Mouse (Mus musculus): Measurements from ENCODE around the gene Hist3h2a. TPM values are rescaled to one million over a fixed set of nuclear protein-coding genes. Genes with fewer than 3 reads are reported as not detected.
A peak's percentile ranks its signal among the peaks of the same experiment; 100 is the strongest.

The Hist3h2a gene
- polyA plus RNA-seq, 1 experiment from 2014 or later, result 94.9 TPM

- DNase-seq (ENCODE audit: low spot score), result no peak
- H3K9ac ChIP-seq, result no peak overlapping the region
- WGBS, result 87% methylated on average over 2 of the region's 3 CpGs
These were observed 27.8 kb upstream of the Hist3h2a start for GRCm38 (mm10) chr11:58926651-58927050.

DNA sequence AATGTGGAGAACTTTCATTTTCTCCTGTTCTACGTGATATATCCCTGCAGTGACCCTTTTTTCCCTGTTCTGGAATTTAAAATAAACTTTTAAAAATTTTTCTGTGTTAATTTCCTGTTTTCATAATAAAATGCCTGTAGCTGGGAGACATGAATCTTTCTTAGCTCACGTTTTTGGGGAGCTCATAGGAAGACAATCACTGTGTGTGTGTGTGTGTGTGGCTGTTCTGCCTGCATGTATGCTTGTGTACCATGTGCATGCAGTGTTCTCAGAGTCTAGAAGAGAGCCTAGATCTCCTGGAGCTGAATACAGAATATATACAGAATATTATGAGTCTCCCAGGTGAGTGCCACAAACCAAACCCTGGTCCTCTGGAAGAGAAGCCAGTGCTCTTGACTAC is 27.4 kb upstream of the Hist3h2a start:
- H3K4me2 ChIP-seq (replicated peaks), result no peak overlapping the region
- no peak for ATAC-seq (ENCODE audit: low FRiP score)
- H3K27me3 ChIP-seq (ENCODE audit: control insufficient read depth, insufficient read depth, low read length), result no peaks in the 10 kb centered on the region
- no peak overlapping the region for H3K9ac ChIP-seq
- H3K27ac ChIP-seq, result no peak overlapping the region
- no peaks in the 10 kb centered on the region for H3K4me1 ChIP-seq (replicated peaks; ENCODE audit: control insufficient read depth, insufficient read depth, low read length)
- H3K4me3 ChIP-seq (replicated peaks; ENCODE audit: low read length), result no peak overlapping the region
- no peaks in the 10 kb centered on the region for H3K9me3 ChIP-seq (ENCODE audit: control insufficient read depth, low read length)
- DNase-seq (ENCODE audit: low spot score), result no peak
- WGBS, result 80% methylated on average over 2 of the region's 2 CpGs
- peaks cover 17% of the 10 kb centered on the region for H3K36me3 ChIP-seq (replicated peaks; ENCODE audit: control insufficient read depth, insufficient read depth)

More at GRCm38 (mm10) chr11:58926651-58927050, 27.8 kb upstream of the Hist3h2a start:
- H3K27ac ChIP-seq, result no peak overlapping the region
- no peak for ATAC-seq (ENCODE audit: low FRiP score)
- H3K9me3 ChIP-seq (ENCODE audit: control insufficient read depth, low read length), result no peaks in the 10 kb centered on the region
- peaks cover 13% of the 10 kb centered on the region for H3K36me3 ChIP-seq (replicated peaks; ENCODE audit: control insufficient read depth, insufficient read depth)
- H3K4me3 ChIP-seq (replicated peaks; ENCODE audit: low read length), result no peak overlapping the region
- H3K4me2 ChIP-seq (replicated peaks), result no peak overlapping the region
- H3K27me3 ChIP-seq (ENCODE audit: control insufficient read depth, insufficient read depth, low read length), result no peaks in the 10 kb centered on the region
- H3K4me1 ChIP-seq (replicated peaks; ENCODE audit: control insufficient read depth, insufficient read depth, low read length), result no peaks in the 10 kb centered on the region

GRCm38 (mm10) chr11:58927790-58928651 is 26.5 kb upstream of the Hist3h2a start:
- Histone ChIP-seq H3K4me3 (replicated peaks; ENCODE audit: low read length) (no peak overlapping the region), H3K27ac (peak overlapping the region; percentile 34; the same call in 1 of the 2 replicates), H3K4me2 (replicated peaks) (peak overlapping the region; percentile 29), H3K36me3 (replicated peaks; ENCODE audit: control insufficient read depth, insufficient read depth) (peaks cover 26% of the 10 kb centered on the region), H3K4me1 (replicated peaks; ENCODE audit: control insufficient read depth, insufficient read depth, low read length) (no peaks in the 10 kb centered on the region), H3K27me3 (ENCODE audit: control insufficient read depth, insufficient read depth, low read length) (no peaks in the 10 kb centered on the region), H3K9me3 (ENCODE audit: control insufficient read depth, low read length) (no peaks in the 10 kb centered on the region), H3K9ac (peak overlapping the region; percentile 24; the same call in 1 of the 2 replicates)
- peak; percentile 64 for ATAC-seq (ENCODE audit: low FRiP score)
- WGBS, result 35% methylated on average over 20 of the region's 20 CpGs
- peak; percentile 69 for DNase-seq (ENCODE audit: low spot score)

DNA sequence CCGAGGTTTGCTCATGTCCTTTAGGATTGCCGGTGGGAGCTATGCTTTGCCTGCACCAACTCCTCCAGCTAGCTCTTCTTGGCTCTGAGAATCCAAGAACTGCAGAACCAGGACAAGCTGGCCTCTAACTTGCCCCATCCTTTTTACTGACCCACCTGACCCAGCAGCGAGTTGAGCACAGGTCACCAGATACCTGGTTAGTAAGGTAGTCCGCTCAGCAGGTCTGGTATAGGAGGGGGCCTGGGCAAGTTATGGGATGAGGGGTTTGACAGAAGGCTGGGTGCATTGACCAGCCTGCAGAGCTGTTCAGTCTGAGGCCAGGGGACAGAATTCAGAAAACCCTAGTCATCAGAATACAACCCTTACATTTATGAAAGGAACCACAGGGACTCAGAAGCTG is 25.4 kb upstream of the Hist3h2a start:
- DNase-seq (ENCODE audit: low spot score), result no peak
- Histone ChIP-seq H3K4me2 (replicated peaks) (no peak overlapping the region), H3K27me3 (ENCODE audit: control insufficient read depth, insufficient read depth, low read length) (no peaks in the 10 kb centered on the region), H3K36me3 (replicated peaks; ENCODE audit: control insufficient read depth, insufficient read depth) (peaks cover 37% of the 10 kb centered on the region), H3K4me3 (replicated peaks; ENCODE audit: low read length) (no peak overlapping the region), H3K4me1 (replicated peaks; ENCODE audit: control insufficient read depth, insufficient read depth, low read length) (no peaks in the 10 kb centered on the region), H3K9ac (no peak overlapping the region), H3K9me3 (ENCODE audit: control insufficient read depth, low read length) (no peaks in the 10 kb centered on the region), H3K27ac (no peak overlapping the region)
- 75% methylated on average over 4 of the region's 4 CpGs for WGBS
- ATAC-seq (ENCODE audit: low FRiP score), result no peak

DNA sequence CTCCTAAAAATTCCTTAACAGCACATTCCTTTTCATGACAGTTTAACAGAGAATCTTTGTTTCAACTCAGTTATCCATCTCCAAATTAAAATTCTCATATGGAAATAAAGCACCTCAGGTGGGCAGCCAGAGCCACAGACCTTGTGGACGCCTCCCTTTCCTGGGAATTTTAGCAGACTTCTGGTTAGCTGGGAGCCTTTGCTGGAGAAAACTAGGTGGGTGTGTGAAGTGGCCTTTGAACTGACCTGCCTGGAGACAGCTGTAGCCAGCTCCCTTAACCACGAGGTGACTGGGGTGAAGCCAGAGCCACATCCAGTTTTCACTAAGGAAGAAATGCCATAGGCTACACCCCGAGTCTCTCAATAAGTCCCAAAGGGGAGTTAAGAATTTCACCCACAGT is 24.8 kb upstream of the Hist3h2a start:
- Histone ChIP-seq H3K9ac (no peak overlapping the region), H3K4me3 (replicated peaks; ENCODE audit: low read length) (no peak overlapping the region), H3K9me3 (ENCODE audit: control insufficient read depth, low read length) (no peaks in the 10 kb centered on the region), H3K4me2 (replicated peaks) (no peak overlapping the region), H3K4me1 (replicated peaks; ENCODE audit: control insufficient read depth, insufficient read depth, low read length) (no peaks in the 10 kb centered on the region), H3K27me3 (ENCODE audit: control insufficient read depth, insufficient read depth, low read length) (no peaks in the 10 kb centered on the region), H3K36me3 (replicated peaks; ENCODE audit: control insufficient read depth, insufficient read depth) (peaks cover 42% of the 10 kb centered on the region), H3K27ac (no peak overlapping the region)
- DNase-seq (ENCODE audit: low spot score), result no peak
- no peak for ATAC-seq (ENCODE audit: low FRiP score)
- WGBS, result 70% methylated on average over 3 of the region's 3 CpGs

GRCm38 (mm10) chr11:58930254-58930653 is 24.2 kb upstream of the Hist3h2a start:
- H3K4me3 ChIP-seq (replicated peaks; ENCODE audit: low read length), result no peak overlapping the region
- ATAC-seq (ENCODE audit: low FRiP score) (no peak), DNase-seq (ENCODE audit: low spot score) (no peak)
- peaks cover 48% of the 10 kb centered on the region for H3K36me3 ChIP-seq (replicated peaks; ENCODE audit: control insufficient read depth, insufficient read depth)
- no peaks in the 10 kb centered on the region for H3K9me3 ChIP-seq (ENCODE audit: control insufficient read depth, low read length)
- 93% methylated on average over 3 of the region's 3 CpGs for WGBS
- no peak overlapping the region for H3K9ac ChIP-seq
- H3K27ac ChIP-seq, result no peak overlapping the region
- no peaks in the 10 kb centered on the region for H3K4me1 ChIP-seq (replicated peaks; ENCODE audit: control insufficient read depth, insufficient read depth, low read length)
- H3K27me3 ChIP-seq (ENCODE audit: control insufficient read depth, insufficient read depth, low read length), result no peaks in the 10 kb centered on the region
- H3K4me2 ChIP-seq (replicated peaks), result no peak overlapping the region

GRCm38 (mm10) chr11:58931576-58931975 is 22.9 kb upstream of the Hist3h2a start:
- H3K27ac ChIP-seq, result no peak overlapping the region
- H3K4me3 ChIP-seq (replicated peaks; ENCODE audit: low read length), result no peak overlapping the region
- 73% methylated on average over 4 of the region's 4 CpGs for WGBS
- H3K27me3 ChIP-seq (ENCODE audit: control insufficient read depth, insufficient read depth, low read length), result no peaks in the 10 kb centered on the region
- peaks cover 60% of the 10 kb centered on the region for H3K36me3 ChIP-seq (replicated peaks; ENCODE audit: control insufficient read depth, insufficient read depth)
- peaks cover 7% of the 10 kb centered on the region for H3K4me1 ChIP-seq (replicated peaks; ENCODE audit: control insufficient read depth, insufficient read depth, low read length)
- no peak for DNase-seq (ENCODE audit: low spot score)
- no peaks in the 10 kb centered on the region for H3K9me3 ChIP-seq (ENCODE audit: control insufficient read depth, low read length)
- H3K4me2 ChIP-seq (replicated peaks), result no peak overlapping the region
- H3K9ac ChIP-seq, result no peak overlapping the region
- no peak for ATAC-seq (ENCODE audit: low FRiP score)

GRCm38 (mm10) chr11:58937909-58938308 is 16.6 kb upstream of the Hist3h2a start:
- H3K27ac ChIP-seq, result peak overlapping the region; percentile 93
- H3K4me3 ChIP-seq (replicated peaks; ENCODE audit: low read length), result peak overlapping the region; percentile 98
- peak overlapping the region; percentile 79 for H3K4me2 ChIP-seq (replicated peaks)
- ATAC-seq (ENCODE audit: low FRiP score) (peak; percentile 17), DNase-seq (ENCODE audit: low spot score) (no peak)
- peak overlapping the region; percentile 98 for H3K9ac ChIP-seq
- H3K9me3 ChIP-seq (ENCODE audit: control insufficient read depth, low read length), result no peaks in the 10 kb centered on the region
- no peaks in the 10 kb centered on the region for H3K27me3 ChIP-seq (ENCODE audit: control insufficient read depth, insufficient read depth, low read length)
- peaks cover 40% of the 10 kb centered on the region for H3K36me3 ChIP-seq (replicated peaks; ENCODE audit: control insufficient read depth, insufficient read depth)
- WGBS, result under 1% methylated on average over 13 of the region's 13 CpGs
- peaks cover 19% of the 10 kb centered on the region for H3K4me1 ChIP-seq (replicated peaks; ENCODE audit: control insufficient read depth, insufficient read depth, low read length)

DNA sequence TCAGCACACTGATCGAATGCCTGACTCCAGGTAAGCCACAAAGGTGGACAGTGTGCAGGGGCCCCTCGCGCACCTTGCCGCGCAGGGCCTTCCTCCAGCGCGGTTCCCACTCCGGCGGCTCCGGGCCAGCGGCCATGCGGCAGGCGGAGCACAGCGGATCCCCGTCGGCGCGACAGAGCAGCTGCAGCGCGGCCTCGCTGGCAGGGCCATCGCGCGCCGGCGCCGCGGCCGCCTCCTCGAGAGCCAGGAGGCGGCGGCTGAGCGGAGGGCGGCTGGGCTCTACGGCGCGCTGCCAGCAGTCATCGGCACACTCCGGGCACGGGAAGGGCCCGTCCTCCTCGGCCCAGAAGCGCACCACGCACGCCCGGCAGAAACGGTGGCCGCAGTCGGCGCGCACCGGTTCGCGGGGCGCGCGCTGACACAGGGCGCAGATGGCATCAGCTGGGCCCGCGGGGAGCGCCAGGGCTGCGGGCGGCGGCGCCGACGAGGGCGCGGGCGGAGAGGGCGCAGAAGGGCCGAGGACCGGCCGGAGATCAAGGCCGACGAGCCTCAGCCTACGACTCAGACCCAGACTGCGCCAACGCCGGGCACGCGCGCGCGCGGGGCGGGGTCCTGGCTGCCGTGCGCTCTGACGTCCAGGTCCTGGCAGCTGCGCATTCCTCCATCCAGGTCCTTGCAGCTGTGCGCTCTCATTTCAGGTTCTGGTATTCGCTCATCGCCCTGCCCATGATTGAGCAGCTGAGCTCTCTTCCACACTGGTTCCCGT is 16.0 kb upstream of the Hist3h2a start, which contains the start of gene Rnf187:
Gene Rnf187, minus strand, starts transcription at position 595 of the 766 bp plus-strand sequence.
- peak; percentile 98 for ATAC-seq (ENCODE audit: low FRiP score)
- Histone ChIP-seq H3K36me3 (replicated peaks; ENCODE audit: control insufficient read depth, insufficient read depth) (peaks cover 34% of the 10 kb centered on the region), H3K9ac (peak within 1 kb of the TSS; percentile 98), H3K4me2 (replicated peaks) (peak within 1 kb of the TSS; percentile 79), H3K27me3 (ENCODE audit: control insufficient read depth, insufficient read depth, low read length) (no peaks in the 10 kb centered on the region), H3K4me3 (replicated peaks; ENCODE audit: low read length) (peak within 1 kb of the TSS; percentile 98), H3K27ac (peak within 1 kb of the TSS; percentile 93), H3K9me3 (ENCODE audit: control insufficient read depth, low read length) (no peaks in the 10 kb centered on the region), H3K4me1 (replicated peaks; ENCODE audit: control insufficient read depth, insufficient read depth, low read length) (peaks cover 19% of the 10 kb centered on the region)
- 0% methylated on average over 64 of the region's 95 CpGs for WGBS
- DNase-seq (ENCODE audit: low spot score), result peak; percentile 97

Data from hindbrain, embryonic 14.5 days (tissue).